Mouse (Mus musculus) granulocyte monocyte progenitor cell, adult 5-6 weeks (primary cell): ENCODE measurements at regions not wholly inside any gene's neighbourhood (a gene's known extent, or its start where the extent isn't known, plus 50 kb on each side); places are given as distances from the start of the nearest gene placed in this dataset.
A peak's percentile ranks its signal among the peaks of the same experiment; 100 is the strongest.
"Not testable (repeated sequence)": the region's sequence is repeated elsewhere in the genome, so short reads cannot be mapped to it uniquely, and the experiment has no call there.

Experiments
- ATAC-seq: replicated peaks from 2 replicates; pipeline ENCODE4 v1.8.0; 2016; ENCODE audit warnings: mild to moderate bottlenecking, moderate TSS enrichment, inconsistent platforms; ENCODE audit not compliant: poor library complexity, severe bottlenecking

- no peak for ATAC-seq
These were observed 72.8 kb downstream of the Fam161a start for GRCm38 (mm10) chr11:23079936-23080794.

GRCm38 (mm10) chr11:23081616-23082015 lies 74.3 kb downstream of the Fam161a start:
- no peak for ATAC-seq

GRCm38 (mm10) chr11:23083811-23084210 lies 76.5 kb downstream of the Fam161a start:
- ATAC-seq: not testable (repeated sequence)

- no peak for ATAC-seq
These were observed 88.0 kb downstream of the Fam161a start for GRCm38 (mm10) chr11:23095287-23095686.

- not testable (repeated sequence) for ATAC-seq
These were observed 88.4 kb downstream of the Fam161a start for GRCm38 (mm10) chr11:23095723-23096122.

GRCm38 (mm10) chr11:23096451-23097222 lies 89.3 kb downstream of the Fam161a start:
- no peak for ATAC-seq

GRCm38 (mm10) chr11:23097223-23097490 lies 89.8 kb downstream of the Fam161a start:
- no peak for ATAC-seq

- ATAC-seq: no peak
These were observed 107.3 kb downstream of the Fam161a start for GRCm38 (mm10) chr11:23114636-23115035.

- no peak for ATAC-seq
These were observed 113.3 kb downstream of the Fam161a start for GRCm38 (mm10) chr11:23120533-23121210.

GRCm38 (mm10) chr11:23124198-23124951 lies 117.0 kb downstream of the Fam161a start:
- peak; percentile 100 for ATAC-seq

GRCm38 (mm10) chr11:23131122-23131521 lies 123.8 kb downstream of the Fam161a start:
- no peak for ATAC-seq

GRCm38 (mm10) chr11:23131632-23132031 lies 124.2 kb upstream of the Xpo1 start:
- no peak for ATAC-seq

GRCm38 (mm10) chr11:23140429-23141099 lies 115.3 kb upstream of the Xpo1 start:
- no peak for ATAC-seq

- ATAC-seq: no peak
These were observed 114.6 kb upstream of the Xpo1 start for GRCm38 (mm10) chr11:23141100-23141837.

GRCm38 (mm10) chr11:23148048-23148596 lies 107.7 kb upstream of the Xpo1 start:
- ATAC-seq: no peak

GRCm38 (mm10) chr11:23149556-23150244 lies 106.1 kb upstream of the Xpo1 start:
- ATAC-seq: peak; percentile 82

- ATAC-seq: no peak
These were observed 101.0 kb upstream of the Xpo1 start for GRCm38 (mm10) chr11:23154851-23155250.

- peak; percentile 90 for ATAC-seq
These were observed 87.2 kb upstream of the Xpo1 start for GRCm38 (mm10) chr11:23168546-23169218.
